16 mouse cellular contexts compared by ENCODE assay signal in genomic region chr9:99783156-99783555, GRCm38 (mm10).
"Had no signal": no experiment of that assay in that cellular context is flagged by ENCODE, and none has a peak within 500 bp of the region (broad histone marks: within the 10 kb centered on the region; RNA-seq: fewer than 3 reads in every experiment).

No protein-coding gene starts in this region.

- H3K9me3 ChIP-seq: limb, embryonic 13.5 days; liver, embryonic 15.5 days; midbrain, embryonic 13.5 days; neural tube, embryonic 15.5 days had no signal

- ATAC-seq: lung, postnatal 0 days; midbrain, embryonic 13.5 days had no signal

- DNase-seq: kidney, adult 8-10 months; kidney, postnatal 36 days; left cerebral cortex, postnatal 4 days; lung, adult 2 months; lung, postnatal 36 days; right cerebral cortex, postnatal 4 days; spleen, adult 18-20 months; thymus, adult 18-20 months; thymus, postnatal 25 days had no signal

- H3K9ac ChIP-seq: limb, embryonic 13.5 days; liver, embryonic 15.5 days; midbrain, embryonic 13.5 days; neural tube, embryonic 15.5 days had no signal

- H3K36me3 ChIP-seq: limb, embryonic 13.5 days; liver, embryonic 15.5 days; midbrain, embryonic 13.5 days; neural tube, embryonic 15.5 days had no signal

- H3K4me1 ChIP-seq: limb, embryonic 13.5 days; liver, embryonic 15.5 days; midbrain, embryonic 13.5 days; neural tube, embryonic 15.5 days had no signal

- H3K27ac ChIP-seq: kidney, postnatal 0 days; limb, embryonic 13.5 days; liver, embryonic 15.5 days; midbrain, embryonic 13.5 days; neural tube, embryonic 15.5 days had no signal

- H3K4me3 ChIP-seq: limb, embryonic 13.5 days; liver, embryonic 15.5 days; midbrain, embryonic 13.5 days; myocyte; neural tube, embryonic 15.5 days had no signal

- H3K27me3 ChIP-seq: limb, embryonic 13.5 days; liver, embryonic 15.5 days; neural tube, embryonic 15.5 days had no signal

- H3K4me2 ChIP-seq: limb, embryonic 13.5 days; liver, embryonic 15.5 days; midbrain, embryonic 13.5 days; neural tube, embryonic 15.5 days had no signal
